Mouse (Mus musculus): ENCODE data around the gene Gm21775.
"Not testable (repeated sequence)": the region's sequence is repeated elsewhere in the genome, so short reads cannot be mapped to it uniquely, and the experiment has no call there.

Gm21775 gene

DNA sequence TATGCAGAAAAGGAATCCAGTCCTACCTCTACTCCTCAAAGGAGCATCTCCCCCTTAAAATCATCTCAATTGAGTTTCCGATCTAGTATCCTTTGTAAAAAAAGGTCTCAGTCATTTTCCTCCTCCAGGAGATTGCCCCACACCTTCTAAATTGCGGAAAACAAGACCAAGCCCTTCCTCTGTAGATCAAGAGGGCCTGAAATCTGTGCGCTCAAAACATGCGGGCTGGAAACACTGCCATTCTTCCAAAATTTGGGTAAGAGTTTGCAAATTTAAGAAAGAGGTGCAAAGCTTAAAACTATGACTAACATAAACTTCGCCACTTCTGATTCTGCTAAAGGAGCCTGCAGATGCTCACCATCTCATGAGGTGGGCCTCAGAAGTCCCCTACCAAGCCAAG is at the start of gene Gm21775:
Gene Gm21775, plus strand, starts transcription at position 301 of the 400 bp plus-strand sequence.
- DNase-seq (ENCODE audit: low read depth): not testable (repeated sequence)

DNA sequence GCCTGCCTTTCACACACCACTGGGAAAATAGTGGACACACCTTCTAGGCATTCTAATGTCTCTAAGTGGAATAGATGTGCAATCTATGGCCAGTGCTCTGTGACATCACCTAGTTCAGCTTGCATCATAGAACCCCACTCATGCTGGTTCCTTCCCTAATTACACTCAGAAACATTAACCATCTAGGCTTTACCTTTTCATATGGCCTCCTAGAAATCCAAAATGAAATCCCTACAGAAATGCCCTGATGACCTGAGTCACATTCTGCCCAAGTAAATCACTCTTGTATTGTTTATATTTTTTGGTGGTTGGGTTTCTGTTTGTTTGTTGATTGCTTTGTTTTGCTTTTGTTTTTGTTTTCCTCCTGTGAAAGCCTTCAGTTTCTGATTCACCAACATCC is 17.3 kb upstream of the Gm21775 start, which contains the start of gene Gm20737:
Gene Gm20737, minus strand, starts transcription at position 101 of the 400 bp plus-strand sequence.
- not testable (repeated sequence) for DNase-seq (ENCODE audit: low read depth)

All from c-Kit-positive CD71-negative TER-119-negative erythroid progenitor cells, embryonic 14.5 days (primary cell).